Mouse (Mus musculus) thymus, postnatal 36 days (tissue): Measurements from ENCODE around the gene Isyna1.

Experiments
- DNase-seq, 2 experiments: peaks; one replicate each; pipeline ENCODE4 v3.0.0; 2022; ENCODE audit warnings: mixed read lengths in 2 of 2

Isyna1 gene

GRCm38 (mm10) chr8:70593961-70594609, at the start of gene Isyna1:
TSS of gene Isyna1 (plus strand) at chr8:70594373.
- peak; percentile 89 to 93 for DNase-seq

- DNase-seq: no peak
These were observed 47.8 kb upstream of the Isyna1 start for GRCm38 (mm10) chr8:70546412-70546811.

- no peak for DNase-seq
These were observed 46.4 kb upstream of the Isyna1 start for GRCm38 (mm10) chr8:70547762-70548161.

GRCm38 (mm10) chr8:70549412-70550184, 44.6 kb upstream of the Isyna1 start:
- DNase-seq: no peak

- DNase-seq: no peak
These were observed 42.5 kb upstream of the Isyna1 start for GRCm38 (mm10) chr8:70551558-70552161.

DNA sequence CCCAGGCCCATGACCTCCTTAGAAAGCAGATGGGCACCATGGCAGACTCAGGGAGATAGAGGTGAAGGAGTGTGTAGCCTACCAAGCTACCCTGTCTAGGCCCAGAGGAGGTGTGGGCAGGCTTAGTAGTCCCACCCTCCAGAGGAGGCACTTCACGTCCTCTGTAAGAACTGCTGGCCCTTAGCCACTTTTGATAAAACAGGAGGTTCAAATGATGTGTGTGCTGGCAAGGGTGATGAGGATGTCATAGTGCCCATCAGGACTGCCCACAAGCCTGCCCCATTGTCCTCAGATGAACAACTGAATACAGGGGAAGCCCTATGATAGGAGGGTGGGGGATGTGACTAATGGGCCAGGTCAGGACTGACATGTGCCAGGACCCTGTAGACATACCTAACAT, 41.3 kb upstream of the Isyna1 start:
- no peak for DNase-seq

- no peak for DNase-seq
These were observed 40.4 kb upstream of the Isyna1 start for GRCm38 (mm10) chr8:70553740-70554139.

- DNase-seq: peak in 1 of 2 experiments; percentile 49
These were observed 39.0 kb upstream of the Isyna1 start for GRCm38 (mm10) chr8:70555079-70555747.

GRCm38 (mm10) chr8:70558334-70558733, 35.8 kb upstream of the Isyna1 start:
- DNase-seq: peak; percentile 71 to 79

- no peak for DNase-seq
These were observed 35.2 kb upstream of the Isyna1 start for GRCm38 (mm10) chr8:70558983-70559382.

- DNase-seq: peak; percentile 36 to 56
These were observed 34.1 kb upstream of the Isyna1 start for GRCm38 (mm10) chr8:70560096-70560495.

DNA sequence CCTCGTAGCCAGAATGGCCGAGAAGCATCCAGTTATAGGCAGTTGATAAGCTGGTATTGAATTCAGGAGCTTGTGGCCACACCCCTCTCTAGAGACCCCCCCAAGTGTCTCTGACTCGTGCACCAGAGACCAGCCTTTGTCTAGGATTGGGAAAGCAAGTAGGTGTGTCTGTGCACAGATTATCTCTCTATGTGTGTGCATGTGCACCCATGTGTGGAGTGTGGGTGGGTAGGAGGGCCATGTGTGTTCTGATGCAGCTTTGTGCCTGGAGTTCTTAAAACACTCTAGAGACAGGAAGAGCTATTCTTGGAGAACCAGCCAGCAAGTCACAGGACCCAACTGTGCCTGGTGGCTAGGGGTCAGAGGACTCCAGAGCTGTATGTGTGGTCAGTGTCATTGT, 33.6 kb upstream of the Isyna1 start:
- no peak for DNase-seq

DNA sequence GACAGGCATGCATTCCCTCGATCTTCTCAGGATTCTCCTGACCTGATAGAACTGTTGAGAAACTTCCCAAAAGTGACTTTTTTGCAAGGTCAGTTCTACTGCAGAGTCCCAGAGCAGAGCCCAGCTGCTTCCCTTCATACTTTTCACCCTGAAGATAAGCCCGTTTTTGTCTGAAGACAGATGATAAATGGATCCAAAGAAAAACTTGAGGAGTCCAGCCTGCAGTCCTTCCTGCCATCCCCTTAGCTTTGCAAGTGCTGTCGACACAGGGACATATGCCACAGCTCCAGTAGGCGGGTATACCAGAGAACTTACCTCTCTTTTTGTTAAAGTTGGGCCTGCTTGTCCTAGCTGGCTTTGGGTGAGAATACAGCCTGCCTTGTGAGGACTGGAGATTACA, 32.8 kb upstream of the Isyna1 start:
- DNase-seq: no peak

GRCm38 (mm10) chr8:70561809-70562535, 32.2 kb upstream of the Isyna1 start:
- no peak for DNase-seq

GRCm38 (mm10) chr8:70562802-70563201, 31.4 kb upstream of the Isyna1 start:
- DNase-seq: no peak

- no peak for DNase-seq
These were observed 30.3 kb upstream of the Isyna1 start for GRCm38 (mm10) chr8:70563763-70564387.

DNA sequence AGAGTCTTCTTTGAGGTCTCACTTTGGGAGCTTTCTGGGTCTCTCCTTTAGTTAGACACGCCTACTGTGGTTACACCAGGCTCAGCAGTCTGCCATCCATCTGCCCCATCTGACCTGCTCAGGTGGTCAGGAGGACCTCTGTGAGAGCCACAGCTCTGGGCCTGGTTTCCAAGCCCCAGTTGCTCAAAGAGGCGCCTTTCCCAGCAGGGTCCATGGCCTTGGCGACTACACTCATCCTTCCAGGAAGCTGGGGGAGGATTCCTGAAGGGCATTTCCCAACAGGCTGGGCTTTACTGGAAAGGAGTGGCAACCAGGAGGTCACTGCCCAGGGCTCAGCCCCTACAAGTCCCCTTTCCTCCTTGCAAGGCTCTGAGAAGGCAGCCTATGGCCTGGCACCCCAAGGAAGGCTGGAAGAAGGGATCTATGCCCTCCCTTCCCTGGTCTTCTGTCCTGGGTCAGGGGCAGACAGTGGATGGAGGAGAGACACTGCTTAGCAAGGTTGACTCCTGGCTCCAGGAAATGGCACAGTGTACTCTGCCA, 29.4 kb upstream of the Isyna1 start:
- DNase-seq: no peak

GRCm38 (mm10) chr8:70565561-70565960, 28.6 kb upstream of the Isyna1 start:
- DNase-seq: peak; percentile 36 to 51

DNA sequence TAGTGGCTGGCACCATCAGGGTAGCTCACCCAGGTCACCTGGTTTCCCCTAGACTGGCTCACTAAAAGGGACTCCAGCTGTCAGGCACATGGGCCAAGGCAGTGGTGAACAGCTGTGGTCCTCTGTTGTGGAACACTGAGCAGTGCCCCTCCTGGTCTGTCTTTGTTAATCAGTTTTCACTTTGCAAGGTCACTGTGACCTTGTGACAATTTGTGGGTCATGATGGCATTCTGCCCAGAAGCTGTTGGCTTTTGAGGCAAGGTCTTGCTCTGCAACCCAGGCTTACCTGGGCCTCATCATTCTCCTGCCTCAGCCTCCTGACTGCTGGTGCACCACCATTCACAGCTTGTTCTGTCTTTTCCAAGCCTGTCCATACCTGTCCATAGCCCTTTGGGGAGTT, 23.8 kb upstream of the Isyna1 start:
- DNase-seq: no peak

- DNase-seq: no peak
These were observed 23.2 kb upstream of the Isyna1 start for GRCm38 (mm10) chr8:70570990-70571389.

DNA sequence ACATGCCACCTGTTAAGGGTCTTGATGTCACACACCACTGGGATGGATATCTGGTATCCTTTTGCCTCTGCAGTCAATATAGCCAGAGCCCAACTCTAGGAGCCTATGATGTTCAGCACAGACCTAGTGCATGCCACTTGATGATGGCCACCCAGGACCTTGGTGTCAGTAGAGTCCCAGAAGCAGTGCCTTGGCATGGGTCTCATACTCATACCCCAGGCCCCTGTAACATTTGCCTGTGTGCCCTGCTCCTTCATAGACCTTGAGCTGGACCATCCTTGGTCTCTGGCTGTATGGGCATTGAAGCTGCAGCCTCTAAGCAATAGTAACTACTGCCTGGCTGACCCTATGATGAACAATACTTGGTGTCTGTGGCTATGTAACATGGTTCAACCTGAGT, 19.9 kb upstream of the Isyna1 start:
- no peak for DNase-seq

- DNase-seq: no peak
These were observed 19.3 kb upstream of the Isyna1 start for GRCm38 (mm10) chr8:70574915-70575314.
